Mouse (Mus musculus) left cerebral cortex, adult 9 months (tissue): ENCODE measurements at regions not wholly inside any gene's neighbourhood (a gene's known extent, or its start where the extent isn't known, plus 50 kb on each side); places are given as distances from the start of the nearest gene placed in this dataset.

Source experiments
- DNase-seq, 2 experiments: peaks; one replicate each; pipeline ENCODE4 v3.0.0; 2022; ENCODE audit warnings: low spot score in 2 of 2

GRCm38 (mm10) chr14:105841888-105842287 lies 54.7 kb downstream of the Spry2 start:
- DNase-seq, result no peak

- no peak for DNase-seq
These were observed 59.1 kb downstream of the Spry2 start for GRCm38 (mm10) chr14:105837533-105837932.

- no peak for DNase-seq
These were observed 65.9 kb downstream of the Spry2 start for GRCm38 (mm10) chr14:105830701-105831100.

GRCm38 (mm10) chr14:105830301-105830700 lies 66.3 kb downstream of the Spry2 start:
- no peak for DNase-seq

GRCm38 (mm10) chr14:105823129-105823528 lies 73.5 kb downstream of the Spry2 start:
- no peak for DNase-seq

GRCm38 (mm10) chr14:105822653-105823052 lies 74.0 kb downstream of the Spry2 start:
- DNase-seq, result no peak

GRCm38 (mm10) chr14:105819534-105819933 lies 77.1 kb downstream of the Spry2 start:
- DNase-seq, result no peak

- no peak for DNase-seq
These were observed 77.8 kb downstream of the Spry2 start for GRCm38 (mm10) chr14:105818841-105819240.

GRCm38 (mm10) chr14:105817481-105817880 lies 79.1 kb downstream of the Spry2 start:
- DNase-seq, result no peak

GRCm38 (mm10) chr14:105815827-105816226 lies 80.8 kb downstream of the Spry2 start:
- DNase-seq, result no peak

- DNase-seq, result no peak
These were observed 81.3 kb downstream of the Spry2 start for GRCm38 (mm10) chr14:105815281-105815680.

GRCm38 (mm10) chr14:105813661-105814060 lies 83.0 kb downstream of the Spry2 start:
- no peak for DNase-seq

GRCm38 (mm10) chr14:105813097-105813496 lies 83.5 kb downstream of the Spry2 start:
- DNase-seq, result no peak

GRCm38 (mm10) chr14:105805762-105806161 lies 90.9 kb downstream of the Spry2 start:
- no peak for DNase-seq

GRCm38 (mm10) chr14:105805362-105805761 lies 91.3 kb downstream of the Spry2 start:
- peak in 1 of 2 experiments; percentile 23 for DNase-seq

- no peak for DNase-seq
These were observed 91.9 kb downstream of the Spry2 start for GRCm38 (mm10) chr14:105804761-105805160.

- no peak for DNase-seq
These were observed 93.3 kb downstream of the Spry2 start for GRCm38 (mm10) chr14:105803281-105803680.

GRCm38 (mm10) chr14:105802529-105803280 lies 93.9 kb downstream of the Spry2 start:
- no peak for DNase-seq

- no peak for DNase-seq
These were observed 96.3 kb downstream of the Spry2 start for GRCm38 (mm10) chr14:105800142-105800925.

- DNase-seq, result no peak
These were observed 97.2 kb downstream of the Spry2 start for GRCm38 (mm10) chr14:105799401-105799861.

GRCm38 (mm10) chr14:105793010-105793702 lies 103.5 kb downstream of the Spry2 start:
- no peak for DNase-seq

- DNase-seq, result no peak
These were observed 106.2 kb downstream of the Spry2 start for GRCm38 (mm10) chr14:105790441-105790840.
